30 mouse cellular contexts compared by ENCODE assay signal in the genomic region with DNA sequence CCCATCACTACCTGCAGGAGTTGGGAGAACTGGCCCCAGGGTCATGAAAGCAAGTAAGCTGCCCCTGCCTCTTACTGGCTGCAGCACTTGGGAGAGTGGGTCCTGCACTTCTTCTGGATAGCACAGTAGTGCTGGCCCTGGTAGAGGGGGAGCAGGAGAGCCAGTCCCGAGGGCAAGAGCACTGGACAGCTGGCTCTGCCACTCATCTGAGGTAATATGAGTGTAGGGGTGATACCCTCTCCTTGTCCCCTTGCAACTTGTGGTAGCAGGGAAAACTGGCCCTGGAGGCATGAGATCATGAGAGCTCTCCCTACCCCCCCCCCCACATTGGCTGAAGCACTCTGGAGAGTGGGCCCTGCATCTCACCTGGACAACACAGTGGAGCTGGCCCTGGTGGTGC.
"Had no signal": no experiment of that assay in that cellular context is flagged by ENCODE, and none has a peak within 500 bp of the region (broad histone marks: within the 10 kb centered on the region; RNA-seq: fewer than 3 reads in every experiment).

No protein-coding gene starts in this region.

- H3K4me2 ChIP-seq: limb, embryonic 13.5 days; limb, embryonic 15.5 days; liver, embryonic 11.5 days; liver, embryonic 12.5 days; liver, embryonic 13.5 days; liver, embryonic 15.5 days; lung, embryonic 14.5 days; lung, embryonic 15.5 days; midbrain, embryonic 11.5 days; midbrain, embryonic 12.5 days; midbrain, embryonic 13.5 days; midbrain, embryonic 15.5 days; neural tube, embryonic 12.5 days had no signal

- H3K27me3 ChIP-seq: limb, embryonic 13.5 days; limb, embryonic 15.5 days; liver, embryonic 13.5 days; liver, embryonic 15.5 days; lung, embryonic 15.5 days; midbrain, embryonic 15.5 days had no signal

- H3K9ac ChIP-seq: limb, embryonic 13.5 days; limb, embryonic 15.5 days; liver, embryonic 12.5 days; liver, embryonic 13.5 days; liver, embryonic 14.5 days; liver, embryonic 15.5 days; liver, postnatal 0 days; lung, embryonic 14.5 days; lung, embryonic 15.5 days; midbrain, embryonic 12.5 days; midbrain, embryonic 13.5 days; midbrain, embryonic 15.5 days; neural tube, embryonic 12.5 days had no signal

- H3K27ac ChIP-seq: left cerebral cortex, adult 2 months; limb, embryonic 13.5 days; limb, embryonic 15.5 days; liver, embryonic 12.5 days; liver, embryonic 13.5 days; liver, embryonic 14.5 days; liver, embryonic 15.5 days; lung, embryonic 15.5 days; macrophage; midbrain, embryonic 10.5 days; midbrain, embryonic 12.5 days; midbrain, embryonic 13.5 days; midbrain, embryonic 15.5 days; neural tube, embryonic 12.5 days had no signal

- H3K4me3 ChIP-seq: left cerebral cortex, adult 2 months; limb, embryonic 13.5 days; limb, embryonic 15.5 days; liver, embryonic 12.5 days; liver, embryonic 13.5 days; liver, embryonic 15.5 days; lung, embryonic 15.5 days; midbrain, embryonic 10.5 days; midbrain, embryonic 12.5 days; midbrain, embryonic 13.5 days; midbrain, embryonic 15.5 days; neural tube, embryonic 12.5 days had no signal

- ATAC-seq: liver, embryonic 12.5 days; liver, postnatal 0 days; lung, postnatal 0 days; midbrain, embryonic 13.5 days; midbrain, embryonic 15.5 days; midbrain, embryonic 16.5 days had no signal

- DNase-seq: left cerebral cortex, postnatal 4 days; liver; liver, embryonic 13.5 days; liver, postnatal 0 days; lung, adult 18-20 months; lung, adult 2 months; lung, embryonic 14.5 days; lung, postnatal 10 days; lung, postnatal 14 days; lung, postnatal 36 days; lung, postnatal 4 days; midbrain, embryonic 14.5 days had no signal

- H3K36me3 ChIP-seq: lung, embryonic 15.5 days; midbrain, embryonic 10.5 days; midbrain, embryonic 12.5 days; midbrain, embryonic 13.5 days; midbrain, embryonic 15.5 days; neural tube, embryonic 12.5 days had no signal

- H3K9me3 ChIP-seq: limb, embryonic 13.5 days; limb, embryonic 15.5 days; liver, embryonic 12.5 days; liver, embryonic 13.5 days; liver, embryonic 15.5 days; lung, embryonic 15.5 days; megakaryocyte, embryonic 14.5 days; midbrain, embryonic 10.5 days; midbrain, embryonic 12.5 days; midbrain, embryonic 13.5 days; midbrain, embryonic 15.5 days; neural tube, embryonic 12.5 days had no signal
